Mouse (Mus musculus) liver, embryonic 11.5 days (tissue): ENCODE data around the gene Fam160b1. TPM values are rescaled to one million over a fixed set of nuclear protein-coding genes. Genes with fewer than 3 reads are reported as not detected.

Source experiments
- ATAC-seq: fragments of 200-750 bp; cut with Nextera tagmentation; replicated peaks from 2 replicates; pipeline ENCODE4 v1.8.0; 2017; ENCODE audit warnings: moderate number of reproducible peaks, mild to moderate bottlenecking, moderate TSS enrichment, moderate library complexity; ENCODE audit not compliant: low FRiP score
- DNase-seq: peaks from one replicate; pipeline ENCODE4 v3.0.0-alpha.2; 2017; ENCODE audit warnings: low spot score
- H3K27ac ChIP-seq: fragments of 300-500 bp; sonication (generic); 2 replicates; pipeline ENCODE4 v1.5.1; 2014; ENCODE audit warnings: mild to moderate bottlenecking, low read depth, low read length, control low read depth
- H3K27me3 ChIP-seq: fragments of 300-500 bp; sonication (generic); replicated peaks from 2 replicates; pipeline ENCODE4 v1.6.1; 2014; ENCODE audit warnings: low read length, mixed read lengths; ENCODE audit not compliant: control insufficient read depth, insufficient read depth
- H3K36me3 ChIP-seq: fragments of 300-500 bp; sonication (generic); 2 replicates; pipeline ENCODE4 v1.6.1; 2014; ENCODE audit warnings: mild to moderate bottlenecking, low read length, moderate library complexity, mixed read lengths; ENCODE audit not compliant: control insufficient read depth, insufficient read depth
- H3K4me1 ChIP-seq: fragments of 300-500 bp; sonication (generic); replicated peaks from 2 replicates; pipeline ENCODE4 v1.6.1; 2014; ENCODE audit warnings: low read length, mixed read lengths; ENCODE audit not compliant: control insufficient read depth, insufficient read depth
- H3K4me2 ChIP-seq: fragments of 300-500 bp; sonication (generic); 2 replicates; pipeline ENCODE4 v1.6.1; 2014; ENCODE audit warnings: mild to moderate bottlenecking, control low read depth, moderate library complexity
- H3K4me3 ChIP-seq: fragments of 300-500 bp; sonication (generic); 2 replicates; pipeline ENCODE4 v1.5.1; 2014; ENCODE audit warnings: low read depth, low read length, control low read depth
- H3K9ac ChIP-seq: fragments of 300-500 bp; sonication (generic); 2 replicates; pipeline ENCODE4 v1.6.1; 2014; ENCODE audit warnings: low read depth, low read length, control low read depth
- H3K9me3 ChIP-seq: fragments of 300-500 bp; sonication (generic); 2 replicates; pipeline ENCODE4 v1.6.1; 2016; ENCODE audit warnings: low read length, inconsistent platforms, mixed read lengths; ENCODE audit not compliant: control insufficient read depth
- WGBS: fragments of 180-500 bp; shearing (Covaris S2); extraction: QIAGEN DNeasy Blood & Tissue Kit; methylation state at CpG from one replicate; pipeline ENCODE4 v1.1.7; 2014; 5-methylcytosine and 5-hydroxymethylcytosine counted together
- polyA plus RNA-seq: library from polyadenylated mRNA; unstranded; fragments of >200 nt; fragmentation: Nextera tagmentation; extraction: Ambion mirVana; gene quantifications from 2 replicates; pipeline ENCODE4 v1.2.1, GENCODE M21; 2014

Gene Fam160b1
- polyA plus RNA-seq, 1 experiment from 2014 or later, result 11.9 TPM

GRCm38 (mm10) chr19:57359701-57360326 is 666 bp upstream of the Fam160b1 start:
- peaks cover 3% of the 10 kb centered on the region; the same call in 1 of the 2 replicates for H3K36me3 ChIP-seq
- peak overlapping the region; percentile 65 for H3K4me2 ChIP-seq
- peak overlapping the region; percentile 47 for H3K27ac ChIP-seq
- DNase-seq, result no peak
- H3K27me3 ChIP-seq, result no peaks in the 10 kb centered on the region
- ATAC-seq, result no peak
- WGBS, result 29% methylated on average over 10 of the region's 10 CpGs
- peaks cover 56% of the 10 kb centered on the region for H3K4me1 ChIP-seq
- H3K9me3 ChIP-seq, result no peaks in the 10 kb centered on the region
- H3K4me3 ChIP-seq, result peak overlapping the region; percentile 87
- peak overlapping the region; percentile 67 for H3K9ac ChIP-seq

- H3K4me2 ChIP-seq, result peak overlapping the region; percentile 65
- peak overlapping the region; percentile 87 for H3K4me3 ChIP-seq
- H3K9ac ChIP-seq, result peak overlapping the region; percentile 99
- H3K9me3 ChIP-seq, result no peaks in the 10 kb centered on the region
- under 1% methylated on average over 78 of the region's 78 CpGs for WGBS
- peak overlapping the region; percentile 98 for H3K27ac ChIP-seq
- peak; percentile 76 for DNase-seq
- no peaks in the 10 kb centered on the region for H3K36me3 ChIP-seq
- H3K4me1 ChIP-seq, result peaks cover 59% of the 10 kb centered on the region
- no peaks in the 10 kb centered on the region for H3K27me3 ChIP-seq
- ATAC-seq, result peak; percentile 42
Observed at GRCm38 (mm10) chr19:57361131-57361938, 855 bp downstream of the Fam160b1 start.

GRCm38 (mm10) chr19:57361939-57362307 is 1.4 kb downstream of the Fam160b1 start:
- Histone ChIP-seq H3K4me3 (peak overlapping the region; percentile 87), H3K9me3 (no peaks in the 10 kb centered on the region), H3K27ac (peak overlapping the region; percentile 98), H3K27me3 (no peaks in the 10 kb centered on the region), H3K4me1 (peaks cover 60% of the 10 kb centered on the region), H3K9ac (peak overlapping the region; percentile 99), H3K36me3 (no peaks in the 10 kb centered on the region), H3K4me2 (peak overlapping the region; percentile 65)
- ATAC-seq (no peak), DNase-seq (no peak)
- 20% methylated on average over 3 of the region's 3 CpGs for WGBS

- Histone ChIP-seq H3K9me3 (no peaks in the 10 kb centered on the region), H3K27ac (peak overlapping the region; percentile 41; the same call in 1 of the 2 replicates), H3K9ac (peak overlapping the region; percentile 49), H3K4me3 (peak overlapping the region; percentile 87), H3K4me2 (peak overlapping the region; percentile 65), H3K36me3 (no peaks in the 10 kb centered on the region), H3K27me3 (no peaks in the 10 kb centered on the region), H3K4me1 (peaks cover 61% of the 10 kb centered on the region)
- DNase-seq (no peak), ATAC-seq (no peak)
- WGBS, result 52% methylated on average over 5 of the region's 5 CpGs
Observed at GRCm38 (mm10) chr19:57362586-57362985, 2.1 kb downstream of the Fam160b1 start.

GRCm38 (mm10) chr19:57363076-57363475 is 2.6 kb downstream of the Fam160b1 start:
- peaks cover 63% of the 10 kb centered on the region for H3K4me1 ChIP-seq
- H3K4me2 ChIP-seq, result peak overlapping the region; percentile 65
- ATAC-seq (no peak), DNase-seq (no peak)
- no peak overlapping the region for H3K9ac ChIP-seq
- no peaks in the 10 kb centered on the region for H3K27me3 ChIP-seq
- H3K27ac ChIP-seq, result peak overlapping the region; percentile 41; the same call in 1 of the 2 replicates
- H3K36me3 ChIP-seq, result no peaks in the 10 kb centered on the region
- H3K9me3 ChIP-seq, result no peaks in the 10 kb centered on the region
- H3K4me3 ChIP-seq, result peak overlapping the region; percentile 87
- WGBS, result 42% methylated on average over 7 of the region's 7 CpGs

DNA sequence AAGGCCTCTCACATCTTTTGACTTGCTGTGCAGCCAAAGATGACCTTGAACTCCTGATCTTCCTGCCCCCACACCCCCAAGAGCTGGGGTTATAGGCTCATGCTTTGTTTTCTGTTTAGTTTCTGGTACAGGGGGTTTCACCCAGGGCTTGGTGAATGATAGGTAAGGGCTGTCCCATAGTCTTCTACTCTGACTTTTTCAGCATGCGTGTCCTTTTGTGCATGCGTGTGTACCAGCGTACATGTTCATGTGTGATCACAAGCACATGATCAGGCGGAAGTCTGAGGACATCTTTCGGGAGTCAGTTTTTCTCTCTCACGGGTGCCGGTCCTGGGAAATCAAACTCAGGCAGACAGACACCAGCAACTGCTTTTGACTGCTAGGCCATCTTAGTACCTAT is 3.1 kb downstream of the Fam160b1 start:
- peak overlapping the region; percentile 65 for H3K4me2 ChIP-seq
- peaks cover 62% of the 10 kb centered on the region for H3K4me1 ChIP-seq
- DNase-seq (no peak), ATAC-seq (no peak)
- H3K36me3 ChIP-seq, result peaks cover under 1% of the 10 kb centered on the region; the same call in 1 of the 2 replicates
- peak overlapping the region; percentile 4; the same call in 1 of the 2 replicates for H3K27ac ChIP-seq
- H3K9ac ChIP-seq, result no peak overlapping the region
- no peaks in the 10 kb centered on the region for H3K9me3 ChIP-seq
- 82% methylated on average over 7 of the region's 7 CpGs for WGBS
- H3K27me3 ChIP-seq, result no peaks in the 10 kb centered on the region
- no peak overlapping the region; the same call in 1 of the 2 replicates for H3K4me3 ChIP-seq

GRCm38 (mm10) chr19:57364942-57365673 is 4.6 kb downstream of the Fam160b1 start:
- Histone ChIP-seq H3K9me3 (no peaks in the 10 kb centered on the region), H3K4me1 (peaks cover 56% of the 10 kb centered on the region), H3K4me3 (peak overlapping the region; percentile 22), H3K27ac (peak overlapping the region; percentile 79), H3K9ac (peak overlapping the region; percentile 48; the same call in 1 of the 2 replicates), H3K4me2 (peak overlapping the region; percentile 61), H3K36me3 (peaks cover 13% of the 10 kb centered on the region; the same call in 1 of the 2 replicates), H3K27me3 (no peaks in the 10 kb centered on the region)
- 15% methylated on average over 10 of the region's 11 CpGs for WGBS
- ATAC-seq (no peak), DNase-seq (no peak)

GRCm38 (mm10) chr19:57366007-57366406 is 5.5 kb downstream of the Fam160b1 start:
- Histone ChIP-seq H3K27ac (peak overlapping the region; percentile 57), H3K4me2 (peak overlapping the region; percentile 15), H3K4me1 (peaks cover 62% of the 10 kb centered on the region), H3K36me3 (peaks cover 14% of the 10 kb centered on the region), H3K4me3 (no peak overlapping the region), H3K9ac (no peak overlapping the region), H3K27me3 (no peaks in the 10 kb centered on the region), H3K9me3 (no peaks in the 10 kb centered on the region)
- ATAC-seq (no peak), DNase-seq (no peak)
- WGBS, result 64% methylated on average over 8 of the region's 8 CpGs
